ENCODE assay signal across 8 mouse cellular contexts in the genomic region with DNA sequence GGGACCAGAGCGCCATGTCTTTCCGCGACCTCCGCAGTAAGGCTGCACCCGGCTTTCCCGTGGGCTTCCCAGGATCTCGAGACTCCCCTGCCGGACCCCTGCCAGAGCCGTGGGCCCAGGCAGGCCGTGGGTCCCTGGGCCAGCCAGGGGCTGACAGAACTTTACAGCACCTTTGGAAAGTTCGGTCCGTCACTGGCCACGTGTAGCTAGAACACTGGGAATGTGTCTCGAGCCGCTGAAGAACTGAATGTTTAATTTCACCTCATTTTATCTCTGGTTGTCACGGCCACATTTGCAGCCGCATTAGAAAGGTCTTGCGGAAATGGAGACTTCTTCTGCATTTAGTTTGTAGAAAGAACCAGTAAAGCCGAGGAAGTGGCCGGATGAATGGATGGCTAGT. TPM values are rescaled to one million over a fixed set of nuclear protein-coding genes. Genes with fewer than 3 reads are reported as not detected.
DNase-seq lines count a peak whose midpoint lies in the region; ATAC-seq and TF ChIP-seq lines count a peak whose summit lies in the region.

No protein-coding gene starts in this region.

- no peaks in the 10 kb centered on the region for H3K4me1 ChIP-seq in lung, embryonic 14.5 days (ENCODE audit: insufficient read depth)
- peaks cover 4% of the 10 kb centered on the region; the same call in 1 of the 2 replicates for H3K4me1 ChIP-seq in embryonic facial prominence, embryonic 12.5 days
- H3K4me1 ChIP-seq in limb, embryonic 10.5 days, result peaks cover 17% of the 10 kb centered on the region
- H3K4me1 ChIP-seq in olfactory bulb, adult 2 months (ENCODE audit: control insufficient read depth, insufficient read depth, low read length), result peaks cover 2% of the 10 kb centered on the region; the same call in 1 of the 2 replicates

- H3K4me3 ChIP-seq in lung, embryonic 14.5 days (ENCODE audit: low read depth, low read length), result peak overlapping the region; percentile 62
- H3K4me3 ChIP-seq in embryonic facial prominence, embryonic 12.5 days, result peak overlapping the region; percentile 68
- peak overlapping the region; percentile 72 for H3K4me3 ChIP-seq in limb, embryonic 10.5 days
- H3K4me3 ChIP-seq in olfactory bulb, adult 2 months (ENCODE audit: insufficient read depth, low read depth, low read length), result peak overlapping the region; percentile 91

- no peak for TF ChIP-seq CTCF in lung, embryonic 14.5 days (IDR thresholded peaks at IDR 0.05; ENCODE audit: low read depth)
- no peak for TF ChIP-seq CTCF in olfactory bulb, adult 2 months (IDR thresholded peaks at IDR 0.05; ENCODE audit: insufficient read depth, low read depth, low read length)

- H3K4me2 ChIP-seq in lung, embryonic 14.5 days, result peak overlapping the region; percentile 83
- H3K4me2 ChIP-seq in embryonic facial prominence, embryonic 12.5 days (replicated peaks), result peak overlapping the region; percentile 71

- no peak for ATAC-seq in lung, embryonic 14.5 days (ENCODE audit: insufficient read depth)
- ATAC-seq in embryonic facial prominence, embryonic 12.5 days (ENCODE audit: insufficient number of reproducible peaks, insufficient read depth, low FRiP score, low TSS enrichment), result no peak

- 5% methylated on average over 20 of the region's 20 CpGs for WGBS in lung, embryonic 14.5 days
- WGBS in embryonic facial prominence, embryonic 12.5 days, result 9% methylated on average over 20 of the region's 20 CpGs
- WGBS in limb, embryonic 10.5 days, result 13% methylated on average over 20 of the region's 20 CpGs
- 2% methylated on average over 20 of the region's 20 CpGs for WGBS in olfactory bulb, adult 2 months

- H3K27ac ChIP-seq in lung, embryonic 14.5 days (ENCODE audit: low read depth), result peak overlapping the region; percentile 72
- H3K27ac ChIP-seq in embryonic facial prominence, embryonic 12.5 days, result peak overlapping the region; percentile 32; the same call in 1 of the 2 replicates
- peak overlapping the region; percentile 85 for H3K27ac ChIP-seq in limb, embryonic 10.5 days
- H3K27ac ChIP-seq in olfactory bulb, adult 2 months (ENCODE audit: insufficient read depth, low read depth, low read length), result peak overlapping the region; percentile 58; the same call in 1 of the 2 replicates

- H3K36me3 ChIP-seq in lung, embryonic 14.5 days (ENCODE audit: insufficient read depth), result peaks cover 36% of the 10 kb centered on the region
- peaks cover 41% of the 10 kb centered on the region for H3K36me3 ChIP-seq in embryonic facial prominence, embryonic 12.5 days
- H3K36me3 ChIP-seq in limb, embryonic 10.5 days, result peaks cover 55% of the 10 kb centered on the region

- peak overlapping the region; percentile 75 for H3K9ac ChIP-seq in lung, embryonic 14.5 days
- H3K9ac ChIP-seq in embryonic facial prominence, embryonic 12.5 days, result peak overlapping the region; percentile 74

- no peak for DNase-seq in lung, embryonic 14.5 days
- DNase-seq in lung, adult 18-20 months, result no peak
- DNase-seq in limb, embryonic 10.5 days (ENCODE audit: low spot score), result no peak
- no peak for DNase-seq in cerebellum, adult 9-11 months
- DNase-seq in retina, postnatal 1 day, result no peak
- no peak for DNase-seq in thymus, postnatal 36 days

- H3K27me3 ChIP-seq in lung, embryonic 14.5 days (ENCODE audit: insufficient read depth, low read length), result no peaks in the 10 kb centered on the region
- no peaks in the 10 kb centered on the region for H3K27me3 ChIP-seq in embryonic facial prominence, embryonic 12.5 days
- no peaks in the 10 kb centered on the region for H3K27me3 ChIP-seq in limb, embryonic 10.5 days (ENCODE audit: low read depth, poor library complexity, severe bottlenecking)

- no peaks in the 10 kb centered on the region for H3K9me3 ChIP-seq in lung, embryonic 14.5 days (ENCODE audit: low read depth, low read length)
- no peaks in the 10 kb centered on the region for H3K9me3 ChIP-seq in embryonic facial prominence, embryonic 12.5 days
- H3K9me3 ChIP-seq in limb, embryonic 10.5 days (replicated peaks), result no peaks in the 10 kb centered on the region

- TF ChIP-seq POLR2A in olfactory bulb, adult 2 months (IDR thresholded peaks at IDR 0.05; ENCODE audit: insufficient read depth, low read depth, low read length), result no peak

RNA-seq across cellular contexts. Expression of gene Cluap1, which starts 0.5 kb away (rescaled TPM):
- 21.1 and 23.1 TPM in 2 replicates for polyA plus RNA-seq in lung, embryonic 14.5 days (2014; fragmentation: Nextera tagmentation; extraction: Ambion mirVana)
- polyA plus RNA-seq in embryonic facial prominence, embryonic 12.5 days (2016; fragmentation: Nextera tagmentation; extraction: Ambion mirVana), result 32.6 and 33.1 TPM in 2 replicates
- 20.1 and 20.4 TPM in 2 replicates for polyA plus RNA-seq in limb, embryonic 10.5 days (2016; fragmentation: Nextera tagmentation; extraction: Ambion mirVana)
- not detected in 2 replicates for polyA plus RNA-seq in olfactory bulb, adult 2 months (2012; ENCODE audit: insufficient read depth, insufficient read length, low replicate concordance, missing spikeins)

RNA-seq across cellular contexts. Expression of gene 1700037C18Rik, which starts 0.6 kb away (rescaled TPM):
- 5.8 and 7.2 TPM in 2 replicates for polyA plus RNA-seq in lung, embryonic 14.5 days (2014; fragmentation: Nextera tagmentation; extraction: Ambion mirVana)
- polyA plus RNA-seq in embryonic facial prominence, embryonic 12.5 days (2016; fragmentation: Nextera tagmentation; extraction: Ambion mirVana), result 8.8 and 9.6 TPM in 2 replicates
- 7.7 and 8.8 TPM in 2 replicates for polyA plus RNA-seq in limb, embryonic 10.5 days (2016; fragmentation: Nextera tagmentation; extraction: Ambion mirVana)
- not detected in 2 replicates for polyA plus RNA-seq in olfactory bulb, adult 2 months (2012; ENCODE audit: insufficient read depth, insufficient read length, low replicate concordance, missing spikeins)

RNA-seq across cellular contexts. Expression of gene Gm20695, which starts 24.7 kb away (rescaled TPM):
- polyA plus RNA-seq in lung, embryonic 14.5 days (2014; fragmentation: Nextera tagmentation; extraction: Ambion mirVana), result 2.3 and 2.4 TPM in 2 replicates
- 2.1 and 2.3 TPM in 2 replicates for polyA plus RNA-seq in embryonic facial prominence, embryonic 12.5 days (2016; fragmentation: Nextera tagmentation; extraction: Ambion mirVana)
- polyA plus RNA-seq in limb, embryonic 10.5 days (2016; fragmentation: Nextera tagmentation; extraction: Ambion mirVana), result 1.6 and 2.3 TPM in 2 replicates
- polyA plus RNA-seq in olfactory bulb, adult 2 months (2012; ENCODE audit: insufficient read depth, insufficient read length, low replicate concordance, missing spikeins), result not detected in 2 replicates

RNA-seq across cellular contexts. Expression of gene Zfp597, which starts 24.8 kb away (rescaled TPM):
- polyA plus RNA-seq in lung, embryonic 14.5 days (2014; fragmentation: Nextera tagmentation; extraction: Ambion mirVana), result 6.2 and 6.5 TPM in 2 replicates
- polyA plus RNA-seq in embryonic facial prominence, embryonic 12.5 days (2016; fragmentation: Nextera tagmentation; extraction: Ambion mirVana), result 6.1 and 8.3 TPM in 2 replicates
- polyA plus RNA-seq in limb, embryonic 10.5 days (2016; fragmentation: Nextera tagmentation; extraction: Ambion mirVana), result 4.1 and 6.5 TPM in 2 replicates
- polyA plus RNA-seq in olfactory bulb, adult 2 months (2012; ENCODE audit: insufficient read depth, insufficient read length, low replicate concordance, missing spikeins), result not detected in 2 replicates

RNA-seq across cellular contexts. Expression of gene Naa60, which starts 36.9 kb away (rescaled TPM):
- 59.0 and 59.1 TPM in 2 replicates for polyA plus RNA-seq in lung, embryonic 14.5 days (2014; fragmentation: Nextera tagmentation; extraction: Ambion mirVana)
- 56.6 and 58.3 TPM in 2 replicates for polyA plus RNA-seq in embryonic facial prominence, embryonic 12.5 days (2016; fragmentation: Nextera tagmentation; extraction: Ambion mirVana)
- 55.8 and 58.0 TPM in 2 replicates for polyA plus RNA-seq in limb, embryonic 10.5 days (2016; fragmentation: Nextera tagmentation; extraction: Ambion mirVana)
- polyA plus RNA-seq in olfactory bulb, adult 2 months (2012; ENCODE audit: insufficient read depth, insufficient read length, low replicate concordance, missing spikeins), result not detected in 2 replicates

Comparison
In these comparisons a context has a peak if more than half of its experiments do, and no peak if none do; other contexts are left out.
1. H3K27ac ChIP-seq: peak in every context shown above with its lines; median percentile 85 in limb, embryonic 10.5 days; 72 in lung, embryonic 14.5 days; 58 in olfactory bulb, adult 2 months; 32 in embryonic facial prominence, embryonic 12.5 days.